Mouse (Mus musculus) forebrain, embryonic 14.5 days (tissue): ENCODE results near the gene Lrp4. TPM values are rescaled to one million over a fixed set of nuclear protein-coding genes. Genes with fewer than 3 reads are reported as not detected.

Source experiments
- ATAC-seq: fragments of 200-750 bp; cut with Nextera tagmentation; 2 replicates; pipeline ENCODE4 v1.8.0; 2017; ENCODE audit warnings: mild to moderate bottlenecking, moderate library complexity
- DNase-seq: peaks from one replicate; pipeline ENCODE4 v3.0.0-alpha.2; 2015; ENCODE audit warnings: low spot score
- H3K27ac ChIP-seq: fragments of 300-500 bp; sonication (generic); 2 replicates; pipeline ENCODE4 v1.5.1; 2014; ENCODE audit warnings: low read depth, mild to moderate bottlenecking, control low read depth, low read length, moderate library complexity
- H3K27me3 ChIP-seq: fragments of 300-500 bp; sonication (generic); replicated peaks from 2 replicates; pipeline ENCODE4 v1.6.1; 2014; ENCODE audit warnings: low read length, control low read depth, mixed read lengths; ENCODE audit not compliant: control insufficient read depth, insufficient read depth
- H3K36me3 ChIP-seq: fragments of 300-500 bp; sonication (generic); 2 replicates; pipeline ENCODE4 v1.6.1; 2014; ENCODE audit warnings: low read length, control low read depth; ENCODE audit not compliant: control insufficient read depth, insufficient read depth
- H3K4me1 ChIP-seq: fragments of 300-500 bp; sonication (generic); 2 replicates; pipeline ENCODE4 v1.6.1; 2014; ENCODE audit warnings: antibody characterized with exemption, low read length, control low read depth; ENCODE audit not compliant: control insufficient read depth, insufficient read depth
- H3K4me2 ChIP-seq: fragments of 300-500 bp; sonication (generic); 2 replicates; pipeline ENCODE4 v1.6.1; 2014; ENCODE audit warnings: mild to moderate bottlenecking, control low read depth, low read length
- H3K4me3 ChIP-seq: fragments of 300-500 bp; sonication (generic); 2 replicates; pipeline ENCODE4 v1.5.1; 2014; ENCODE audit warnings: low read depth, low read length, control low read depth
- H3K9ac ChIP-seq: fragments of 300-500 bp; sonication (generic); 2 replicates; pipeline ENCODE4 v1.6.1; 2014; ENCODE audit warnings: mild to moderate bottlenecking, low read length, control low read depth, moderate library complexity
- H3K9me3 ChIP-seq: fragments of 300-500 bp; sonication (generic); replicated peaks from 2 replicates; pipeline ENCODE4 v1.6.1; 2016; ENCODE audit warnings: low read length, control low read depth, mixed read lengths; ENCODE audit not compliant: control insufficient read depth
- WGBS: fragments of 180-500 bp; shearing (Covaris S2); extraction: QIAGEN DNeasy Blood & Tissue Kit; methylation state at CpG from one replicate; pipeline ENCODE4 v1.1.7; 2014; 5-methylcytosine and 5-hydroxymethylcytosine counted together
- polyA plus RNA-seq: library from polyadenylated mRNA; unstranded; fragments of >200 nt; fragmentation: Nextera tagmentation; extraction: Ambion mirVana; gene quantifications from 2 replicates; pipeline ENCODE4 v1.2.1, GENCODE M21; 2014

Lrp4 gene
- polyA plus RNA-seq, 1 experiment from 2014 or later, result 5.1 TPM

GRCm38 (mm10) chr2:91537588-91538205, 80.4 kb downstream of the Lrp4 start:
- no peak overlapping the region for H3K27ac ChIP-seq

More at GRCm38 (mm10) chr2:91537588-91538205, 80.4 kb downstream of the Lrp4 start:
- ATAC-seq, result peak; percentile 89
- Histone ChIP-seq H3K27me3 (no peaks in the 10 kb centered on the region), H3K9ac (0 out of 2 replicates have a peak overlapping the region, but pooled peaks have one; percentile 9), H3K4me1 (peaks cover 6% of the 10 kb centered on the region), H3K9me3 (no peaks in the 10 kb centered on the region), H3K4me2 (peak overlapping the region; percentile 46), H3K4me3 (peak overlapping the region; percentile 23), H3K36me3 (no peaks in the 10 kb centered on the region)
- 2% methylated on average over 17 of the region's 17 CpGs for WGBS
- DNase-seq, result peak; percentile 77

Other genes starting within 250 kb of the Lrp4 start
- gene Ddb2, start 220.5 kb upstream of the Lrp4 start, polyA plus RNA-seq, result 9.4 and 9.9 TPM in 2 replicates
- 16.9 and 19.1 TPM in 2 replicates for gene Pacsin3, start 201.6 kb upstream of the Lrp4 start, polyA plus RNA-seq
- 72.9 and 76.4 TPM in 2 replicates for gene Arfgap2, start 192.5 kb upstream of the Lrp4 start, polyA plus RNA-seq
- gene 1110051M20Rik, start 12.8 kb upstream of the Lrp4 start, polyA plus RNA-seq, result 168 and 170 TPM in 2 replicates
- 106 and 133 TPM in 2 replicates for gene Ckap5, start 69.3 kb downstream of the Lrp4 start, polyA plus RNA-seq
- 0.11 and 0.14 TPM in 2 replicates for gene F2, start 178.9 kb downstream of the Lrp4 start, polyA plus RNA-seq
- gene Zfp408, start 192.3 kb downstream of the Lrp4 start, polyA plus RNA-seq, result 5.2 and 7.5 TPM in 2 replicates
- gene Arhgap1, start 192.3 kb downstream of the Lrp4 start, polyA plus RNA-seq, result 87.9 and 89.6 TPM in 2 replicates